Mouse (Mus musculus): ENCODE measurements at regions not wholly inside any gene's neighbourhood (a gene's known extent, or its start where the extent isn't known, plus 50 kb on each side); places are given as distances from the start of the nearest gene placed in this dataset.

DNA sequence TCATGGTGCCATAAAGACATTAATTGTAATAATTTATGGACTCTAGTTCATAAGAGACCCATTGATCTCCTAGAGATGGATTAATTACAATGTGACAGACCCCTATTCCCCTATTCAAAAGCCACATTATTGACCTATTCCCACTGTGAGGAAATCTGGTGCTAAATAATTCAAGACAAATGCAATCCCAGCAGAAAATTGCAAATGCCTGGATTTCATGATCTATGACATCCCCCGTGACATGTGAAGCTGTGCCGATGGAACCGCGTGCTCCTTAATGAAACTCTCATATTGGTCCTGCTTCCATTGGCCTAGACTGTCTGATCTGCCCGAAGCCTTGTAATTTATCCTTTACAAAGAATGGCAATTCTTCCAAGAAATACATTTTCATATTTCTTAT, 122.9 kb upstream of the Fam84a start:
- no peak for TF ChIP-seq CTCF (IDR thresholded peaks at IDR 0.05; ENCODE audit: borderline replicate concordance, insufficient read depth, low read length)
- TF ChIP-seq POLR2A (IDR thresholded peaks at IDR 0.05; ENCODE audit: low read depth, low read length) = no peak

Measured in embryonic fibroblast, embryonic 13.5 days (primary cell).